In the genomic region with DNA sequence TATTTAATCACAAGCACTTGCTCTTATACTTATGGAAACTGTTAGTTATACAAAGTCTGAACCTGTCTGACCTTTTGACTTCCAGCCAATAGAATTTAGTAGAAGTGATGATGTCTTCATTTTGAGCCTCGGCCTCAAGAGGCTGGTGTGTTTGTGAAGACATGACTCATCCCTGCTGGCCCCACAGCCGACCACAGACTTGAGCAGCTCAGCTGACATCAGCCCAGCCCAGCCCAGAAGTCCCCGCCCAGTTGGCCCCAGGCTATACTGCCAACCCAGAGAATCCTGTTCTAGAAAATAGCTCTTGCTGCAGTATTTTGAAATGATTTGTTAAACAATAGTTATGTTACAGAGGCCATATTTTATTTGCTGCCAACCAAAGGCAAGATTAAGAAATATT, we compare ENCODE assay signal across 9 mouse cellular contexts.
DNase-seq lines count a peak whose midpoint lies in the region; ATAC-seq and TF ChIP-seq lines count a peak whose summit lies in the region.
"Had no signal": no experiment of that assay in that cellular context is flagged by ENCODE, and none has a peak within 500 bp of the region (broad histone marks: within the 10 kb centered on the region; RNA-seq: fewer than 3 reads in every experiment).

No protein-coding gene starts in this region.

- no peak for TF ChIP-seq CTCF in forebrain, postnatal 0 days (IDR thresholded peaks at IDR 0.05; ENCODE audit: low read depth)

- H3K4me1 ChIP-seq in midbrain, embryonic 11.5 days (ENCODE audit: control insufficient read depth, insufficient read depth, low read length) = no peaks in the 10 kb centered on the region
- no peaks in the 10 kb centered on the region for H3K4me1 ChIP-seq in midbrain, embryonic 10.5 days
- H3K4me1 ChIP-seq in forebrain, embryonic 13.5 days = no peaks in the 10 kb centered on the region
- H3K4me1 ChIP-seq in forebrain, postnatal 0 days (ENCODE audit: insufficient read depth) = no peaks in the 10 kb centered on the region

- no peaks in the 10 kb centered on the region for H3K36me3 ChIP-seq in midbrain, embryonic 11.5 days (ENCODE audit: control insufficient read depth, insufficient read depth, low read length)
- no peaks in the 10 kb centered on the region for H3K36me3 ChIP-seq in midbrain, embryonic 10.5 days
- no peaks in the 10 kb centered on the region for H3K36me3 ChIP-seq in forebrain, embryonic 13.5 days (ENCODE audit: poor library complexity, severe bottlenecking)
- H3K36me3 ChIP-seq in forebrain, postnatal 0 days (ENCODE audit: insufficient read depth) = no peaks in the 10 kb centered on the region

- no peak overlapping the region for H3K4me3 ChIP-seq in midbrain, embryonic 11.5 days (ENCODE audit: low read depth, low read length)
- H3K4me3 ChIP-seq in midbrain, embryonic 10.5 days = no peak overlapping the region
- H3K4me3 ChIP-seq in forebrain, embryonic 13.5 days = no peak overlapping the region
- H3K4me3 ChIP-seq in forebrain, postnatal 0 days (ENCODE audit: low read depth, low read length) = no peak overlapping the region
- H3K4me3 ChIP-seq: megakaryocyte, embryonic 14.5 days had no signal

- H3K27ac ChIP-seq in midbrain, embryonic 11.5 days (ENCODE audit: low read depth, low read length) = no peak overlapping the region
- H3K27ac ChIP-seq in midbrain, embryonic 10.5 days (replicated peaks) = no peak overlapping the region
- no peak overlapping the region for H3K27ac ChIP-seq in forebrain, embryonic 13.5 days
- H3K27ac ChIP-seq in forebrain, postnatal 0 days (ENCODE audit: low read depth, low read length) = no peak overlapping the region

- WGBS in midbrain, embryonic 11.5 days = 48% methylated on average over 3 of the region's 3 CpGs
- WGBS in midbrain, embryonic 10.5 days = 49% methylated on average over 3 of the region's 3 CpGs
- WGBS in forebrain, embryonic 13.5 days = 57% methylated on average over 3 of the region's 3 CpGs
- 50% methylated on average over 3 of the region's 3 CpGs for WGBS in forebrain, postnatal 0 days

- H3K9ac ChIP-seq in midbrain, embryonic 11.5 days (ENCODE audit: low read length) = no peak overlapping the region
- H3K9ac ChIP-seq in forebrain, embryonic 13.5 days = no peak overlapping the region
- no peak overlapping the region for H3K9ac ChIP-seq in forebrain, postnatal 0 days

- no peaks in the 10 kb centered on the region for H3K27me3 ChIP-seq in midbrain, embryonic 11.5 days (ENCODE audit: control insufficient read depth, insufficient read depth, low read length)
- no peaks in the 10 kb centered on the region for H3K27me3 ChIP-seq in midbrain, embryonic 10.5 days (ENCODE audit: low read depth, poor library complexity, severe bottlenecking)
- H3K27me3 ChIP-seq in forebrain, embryonic 13.5 days = no peaks in the 10 kb centered on the region
- no peaks in the 10 kb centered on the region for H3K27me3 ChIP-seq in forebrain, postnatal 0 days (ENCODE audit: insufficient read depth, low read length)
- H3K27me3 ChIP-seq: megakaryocyte, embryonic 14.5 days had no signal

- H3K9me3 ChIP-seq in midbrain, embryonic 11.5 days (ENCODE audit: control insufficient read depth, low read length) = no peaks in the 10 kb centered on the region
- H3K9me3 ChIP-seq in midbrain, embryonic 10.5 days (replicated peaks) = no peaks in the 10 kb centered on the region
- no peaks in the 10 kb centered on the region for H3K9me3 ChIP-seq in forebrain, embryonic 13.5 days (replicated peaks)
- no peaks in the 10 kb centered on the region for H3K9me3 ChIP-seq in forebrain, postnatal 0 days (ENCODE audit: low read length)
- H3K9me3 ChIP-seq: megakaryocyte, embryonic 14.5 days had no signal

- no peak for DNase-seq in midbrain, embryonic 11.5 days (ENCODE audit: low spot score, missing footprints)
- no peak for DNase-seq in midbrain, embryonic 10.5 days (ENCODE audit: low spot score)
- DNase-seq in adrenal gland, postnatal 36 days = peak; percentile 52 to 70
- DNase-seq in layer of hippocampus, adult 9-11 months = no peak
- no peak for DNase-seq in forebrain, postnatal 0 days

- no peak overlapping the region for H3K4me2 ChIP-seq in midbrain, embryonic 11.5 days
- H3K4me2 ChIP-seq in forebrain, embryonic 13.5 days = no peak overlapping the region
- no peak overlapping the region for H3K4me2 ChIP-seq in forebrain, postnatal 0 days (ENCODE audit: low read depth)

- ATAC-seq in midbrain, embryonic 11.5 days (ENCODE audit: low FRiP score) = peak; percentile 54; the same call in 1 of the 2 replicates
- peak; percentile 97 to 99 for ATAC-seq in hematopoietic stem cell, adult 5-6 weeks (replicated peaks in 1 of 2; ENCODE audit: insufficient read depth in 1 of 2, low FRiP score in 2 of 2, low TSS enrichment in 1 of 2, low read depth in 1 of 2, poor library complexity in 2 of 2, severe bottlenecking in 2 of 2)
- peak; percentile 79; the same call in 1 of the 2 replicates for ATAC-seq in megakaryocyte-erythroid progenitor cell, adult 5-6 weeks (replicated peaks; ENCODE audit: low FRiP score, low TSS enrichment, poor library complexity, severe bottlenecking)
- ATAC-seq in forebrain, embryonic 13.5 days = no peak
- no peak for ATAC-seq in forebrain, postnatal 0 days

Comparison
In these comparisons a context has a peak if more than half of its experiments do, and no peak if none do; other contexts are left out.
1. ATAC-seq: peak in midbrain, embryonic 11.5 days (single experiment), hematopoietic stem cell, adult 5-6 weeks (2 of 2) and megakaryocyte-erythroid progenitor cell, adult 5-6 weeks (single experiment); none in forebrain, embryonic 13.5 days (single experiment) and forebrain, postnatal 0 days (single experiment).
2. DNase-seq: peak in adrenal gland, postnatal 36 days (2 of 2); none in midbrain, embryonic 11.5 days (single experiment), midbrain, embryonic 10.5 days (single experiment), layer of hippocampus, adult 9-11 months (single experiment) and forebrain, postnatal 0 days (single experiment).